In the genomic region with DNA sequence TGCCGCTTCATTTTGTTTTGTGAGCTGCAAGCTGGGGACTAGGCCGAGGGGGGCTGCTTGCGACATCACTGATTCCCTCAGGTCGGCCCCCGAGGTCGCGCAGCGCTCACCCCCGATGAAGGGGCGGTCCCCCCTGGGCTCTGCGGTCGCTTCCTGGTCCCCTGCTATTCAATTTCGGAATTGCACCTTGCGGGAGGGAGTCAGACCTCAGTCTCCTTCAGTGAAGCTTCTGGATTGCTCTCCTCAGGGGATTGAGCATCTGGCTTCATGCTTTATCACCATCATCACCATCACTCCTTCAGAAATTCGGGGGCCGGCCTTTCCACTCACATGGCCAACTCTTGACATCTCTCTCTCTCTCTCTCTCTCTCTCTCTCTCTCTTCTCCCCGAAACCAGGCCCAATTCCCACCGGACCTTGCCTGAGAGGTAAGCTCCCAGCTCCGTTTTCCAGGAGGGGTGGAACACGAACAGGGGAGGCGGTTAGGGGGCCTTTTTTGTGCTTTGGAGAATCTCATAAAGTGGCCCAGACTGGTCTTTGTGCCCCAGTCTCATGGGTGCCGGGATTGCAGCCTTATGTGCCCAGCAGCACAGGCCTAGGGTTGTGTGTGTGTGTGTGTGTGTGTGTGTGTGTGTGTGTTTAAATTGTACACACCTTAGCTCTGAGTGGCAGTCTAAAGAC, we compare ENCODE assay signal across 8 mouse cellular contexts. TPM values are rescaled to one million over a fixed set of nuclear protein-coding genes. Genes with fewer than 3 reads are reported as not detected.
DNase-seq lines count a peak whose midpoint lies in the region; ATAC-seq lines count a peak whose summit lies in the region.

No protein-coding gene starts in this region.

- H3K9me3 ChIP-seq in limb, embryonic 12.5 days, result no peaks in the 10 kb centered on the region
- H3K9me3 ChIP-seq in stomach, embryonic 15.5 days, result no peaks in the 10 kb centered on the region

- peaks cover 65% of the 10 kb centered on the region for H3K36me3 ChIP-seq in limb, embryonic 12.5 days
- peaks cover 43% of the 10 kb centered on the region for H3K36me3 ChIP-seq in stomach, embryonic 15.5 days

- WGBS in limb, embryonic 12.5 days, result 6% methylated on average over 22 of the region's 22 CpGs
- WGBS in stomach, embryonic 15.5 days, result 3% methylated on average over 22 of the region's 22 CpGs

- H3K4me2 ChIP-seq in limb, embryonic 12.5 days, result peak overlapping the region; percentile 96
- peak overlapping the region; percentile 90 for H3K4me2 ChIP-seq in stomach, embryonic 15.5 days

- no peak for ATAC-seq in limb, embryonic 12.5 days (ENCODE audit: insufficient number of reproducible peaks, insufficient read depth, low FRiP score, low TSS enrichment, low read depth)
- ATAC-seq in stomach, embryonic 15.5 days (ENCODE audit: insufficient read depth, low FRiP score, low read depth), result no peak

- H3K4me3 ChIP-seq in limb, embryonic 12.5 days (replicated peaks), result peak overlapping the region; percentile 92
- peak overlapping the region; percentile 81 for H3K4me3 ChIP-seq in stomach, embryonic 15.5 days (replicated peaks)

- DNase-seq in cerebellum, adult 9-11 months, result peak; percentile 41
- no peak for DNase-seq in cerebellum, postnatal 36 days
- DNase-seq in thymus, postnatal 14 days, result peak; percentile 45
- DNase-seq in thymus, postnatal 36 days, result no peak
- no peak for DNase-seq in kidney, adult 8-10 months
- DNase-seq in layer of hippocampus, postnatal 10 days (ENCODE audit: low spot score in 2 of 2), result no peak

- H3K27me3 ChIP-seq in limb, embryonic 12.5 days, result no peaks in the 10 kb centered on the region
- no peaks in the 10 kb centered on the region for H3K27me3 ChIP-seq in stomach, embryonic 15.5 days (replicated peaks)

- peak overlapping the region; percentile 83 for H3K27ac ChIP-seq in limb, embryonic 12.5 days
- peak overlapping the region; percentile 75 for H3K27ac ChIP-seq in stomach, embryonic 15.5 days

- peak overlapping the region; percentile 84 for H3K9ac ChIP-seq in limb, embryonic 12.5 days (replicated peaks)
- peak overlapping the region; percentile 94 for H3K9ac ChIP-seq in stomach, embryonic 15.5 days

- peaks cover 17% of the 10 kb centered on the region for H3K4me1 ChIP-seq in limb, embryonic 12.5 days (replicated peaks)
- H3K4me1 ChIP-seq in stomach, embryonic 15.5 days, result peaks cover 15% of the 10 kb centered on the region

RNA-seq across cellular contexts. Expression of gene Paf1, which starts 0.7 kb away (rescaled TPM):
- 83.0 and 86.8 TPM in 2 replicates for polyA plus RNA-seq in limb, embryonic 12.5 days (2016; fragmentation: Nextera tagmentation; extraction: Ambion mirVana)
- polyA plus RNA-seq in stomach, embryonic 15.5 days (2015; fragmentation: Nextera tagmentation; extraction: Ambion mirVana), result 76.5 and 79.0 TPM in 2 replicates
- total RNA-seq in layer of hippocampus, postnatal 10 days (2021), result 10 to 100 TPM; 73.3 to 93.0 TPM

RNA-seq across cellular contexts. Expression of gene Med29, which starts 0.9 kb away (rescaled TPM):
- polyA plus RNA-seq in limb, embryonic 12.5 days (2016; fragmentation: Nextera tagmentation; extraction: Ambion mirVana), result 45.4 and 51.6 TPM in 2 replicates
- 44.8 and 47.4 TPM in 2 replicates for polyA plus RNA-seq in stomach, embryonic 15.5 days (2015; fragmentation: Nextera tagmentation; extraction: Ambion mirVana)
- 10 to 100 TPM; 20.5 to 20.9 TPM for total RNA-seq in layer of hippocampus, postnatal 10 days (2021)

RNA-seq across cellular contexts. Expression of gene Zfp36, which starts 13.4 kb away (rescaled TPM):
- polyA plus RNA-seq in limb, embryonic 12.5 days (2016; fragmentation: Nextera tagmentation; extraction: Ambion mirVana), result 7.1 and 7.7 TPM in 2 replicates
- polyA plus RNA-seq in stomach, embryonic 15.5 days (2015; fragmentation: Nextera tagmentation; extraction: Ambion mirVana), result 20.2 and 21.4 TPM in 2 replicates
- 1 to 10 TPM; 3.4 to 3.9 TPM for total RNA-seq in layer of hippocampus, postnatal 10 days (2021)

RNA-seq across cellular contexts. Expression of gene Plekhg2, which starts 21.0 kb away (rescaled TPM):
- 96.9 and 106 TPM in 2 replicates for polyA plus RNA-seq in limb, embryonic 12.5 days (2016; fragmentation: Nextera tagmentation; extraction: Ambion mirVana)
- polyA plus RNA-seq in stomach, embryonic 15.5 days (2015; fragmentation: Nextera tagmentation; extraction: Ambion mirVana), result 48.4 and 52.3 TPM in 2 replicates
- 10 to 100 TPM; 13.5 to 13.6 TPM for total RNA-seq in layer of hippocampus, postnatal 10 days (2021)

RNA-seq across cellular contexts. Expression of gene Rps16, which starts 43.0 kb away (rescaled TPM):
- polyA plus RNA-seq in limb, embryonic 12.5 days (2016; fragmentation: Nextera tagmentation; extraction: Ambion mirVana), result 915 and 927 TPM in 2 replicates
- 826 and 1,031 TPM in 2 replicates for polyA plus RNA-seq in stomach, embryonic 15.5 days (2015; fragmentation: Nextera tagmentation; extraction: Ambion mirVana)
- total RNA-seq in layer of hippocampus, postnatal 10 days (2021), result 100 to 1,000 TPM; 563 to 624 TPM

Comparison
In these comparisons a context has a peak if more than half of its experiments do, and no peak if none do; other contexts are left out.
1. DNase-seq: peak in cerebellum, adult 9-11 months (single experiment) and thymus, postnatal 14 days (single experiment); none in cerebellum, postnatal 36 days (0 of 2), thymus, postnatal 36 days (0 of 2), kidney, adult 8-10 months (0 of 2) and layer of hippocampus, postnatal 10 days (0 of 2).